Mouse (Mus musculus): ENCODE measurements at regions not wholly inside any gene's neighbourhood (a gene's known extent, or its start where the extent isn't known, plus 50 kb on each side); places are given as distances from the start of the nearest gene placed in this dataset.

DNA sequence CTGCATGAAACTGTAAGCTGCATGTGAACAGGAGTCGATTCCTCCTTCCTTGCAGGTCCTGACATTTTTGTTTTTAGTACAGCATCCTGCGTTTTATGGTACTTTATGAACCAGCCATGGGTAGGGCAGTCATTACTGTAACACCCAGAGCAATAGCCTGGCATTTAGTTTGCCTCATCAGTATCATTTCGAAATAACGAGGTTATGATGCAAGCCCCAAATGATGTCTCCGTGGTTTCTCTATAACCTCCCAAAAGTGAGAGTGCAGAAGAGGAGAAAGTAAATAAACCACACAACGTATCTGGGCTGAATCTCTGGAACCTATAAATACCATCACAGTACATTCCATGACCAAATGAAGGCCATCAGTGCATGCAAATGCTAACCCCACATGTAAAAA is 265.3 kb upstream of the Tenm3 start:
- no peaks in the 10 kb centered on the region for H3K9me3 ChIP-seq (ENCODE audit: control insufficient read depth, insufficient read depth, low read depth, low read length)
- no peak overlapping the region for H3K27ac ChIP-seq (ENCODE audit: insufficient read depth, low read depth, low read length, poor library complexity, severe bottlenecking)
- no peaks in the 10 kb centered on the region for H3K4me1 ChIP-seq (ENCODE audit: control insufficient read depth in 2 of 2, insufficient read depth in 2 of 2, low read length in 2 of 2, poor library complexity in 1 of 2)
- H3K36me3 ChIP-seq (ENCODE audit: control insufficient read depth, insufficient read depth, low read length, poor library complexity, severe bottlenecking) = no peaks in the 10 kb centered on the region
- H3K4me3 ChIP-seq (ENCODE audit: insufficient read depth in 1 of 2, low read depth in 1 of 2, low read length in 2 of 2, poor library complexity in 1 of 2, severe bottlenecking in 1 of 2) = no peak overlapping the region
- H3K9ac ChIP-seq (ENCODE audit: insufficient read depth, low read depth, low read length, poor library complexity, severe bottlenecking) = no peak overlapping the region
- no peak for TF ChIP-seq CHD2 (IDR thresholded peaks at IDR 0.05; ENCODE audit: low read depth, low read length)
- DNase-seq (ENCODE audit: low read depth, low spot score) = no peak
- in situ Hi-C loops (cut with MboI; ENCODE audit: low sequenced_read_pairs in 2 of 2, unreplicated experiment in 2 of 2) = no loop called here

DNA sequence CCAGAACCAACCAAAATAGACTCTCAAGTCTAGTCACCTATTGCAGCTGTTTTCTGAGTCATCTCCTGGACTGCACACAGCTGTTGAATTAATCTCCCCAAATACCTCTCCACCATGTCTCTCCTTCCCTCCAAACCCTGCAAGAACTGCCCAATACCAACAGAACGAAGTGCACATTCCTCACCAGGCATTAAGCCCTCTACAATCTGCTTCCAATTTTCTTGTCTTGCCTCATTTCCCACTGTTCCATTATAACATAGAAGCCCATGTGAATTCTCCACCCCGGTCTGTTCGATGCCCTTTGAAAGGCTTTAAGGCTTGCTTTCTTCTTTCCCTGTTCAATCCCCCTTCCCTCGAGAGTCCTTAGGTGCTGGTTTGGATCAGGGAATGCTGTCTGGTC is 264.9 kb upstream of the Tenm3 start:
- no peak for DNase-seq (ENCODE audit: low read depth, low spot score)
- H3K9ac ChIP-seq (ENCODE audit: insufficient read depth, low read depth, low read length, poor library complexity, severe bottlenecking) = no peak overlapping the region
- H3K4me1 ChIP-seq (ENCODE audit: control insufficient read depth in 2 of 2, insufficient read depth in 2 of 2, low read length in 2 of 2, poor library complexity in 1 of 2) = no peaks in the 10 kb centered on the region
- TF ChIP-seq ZC3H11A (IDR thresholded peaks at IDR 0.05; ENCODE audit: borderline replicate concordance, low read depth, low read length) = no peak
- TF ChIP-seq HCFC1 (IDR thresholded peaks at IDR 0.05; ENCODE audit: borderline replicate concordance, insufficient read depth, low read length) = no peak
- TF ChIP-seq ZNF384 (IDR thresholded peaks at IDR 0.05; ENCODE audit: low read depth, low read length) = no peak
- no peak for TF ChIP-seq MAFK (IDR thresholded peaks at IDR 0.05; ENCODE audit: insufficient read depth, low read depth, low read length)
- no peak for TF ChIP-seq CHD2 (IDR thresholded peaks at IDR 0.05; ENCODE audit: low read depth, low read length)
- in situ Hi-C loops (cut with MboI; ENCODE audit: low sequenced_read_pairs in 2 of 2, unreplicated experiment in 2 of 2) = no loop called here
- H3K4me3 ChIP-seq (ENCODE audit: insufficient read depth in 1 of 2, low read depth in 1 of 2, low read length in 2 of 2, poor library complexity in 1 of 2, severe bottlenecking in 1 of 2) = no peak overlapping the region
- no peak overlapping the region for H3K27ac ChIP-seq (ENCODE audit: insufficient read depth, low read depth, low read length, poor library complexity, severe bottlenecking)
- H3K9me3 ChIP-seq (ENCODE audit: control insufficient read depth, insufficient read depth, low read depth, low read length) = no peaks in the 10 kb centered on the region
- no peaks in the 10 kb centered on the region for H3K36me3 ChIP-seq (ENCODE audit: control insufficient read depth, insufficient read depth, low read length, poor library complexity, severe bottlenecking)

DNA sequence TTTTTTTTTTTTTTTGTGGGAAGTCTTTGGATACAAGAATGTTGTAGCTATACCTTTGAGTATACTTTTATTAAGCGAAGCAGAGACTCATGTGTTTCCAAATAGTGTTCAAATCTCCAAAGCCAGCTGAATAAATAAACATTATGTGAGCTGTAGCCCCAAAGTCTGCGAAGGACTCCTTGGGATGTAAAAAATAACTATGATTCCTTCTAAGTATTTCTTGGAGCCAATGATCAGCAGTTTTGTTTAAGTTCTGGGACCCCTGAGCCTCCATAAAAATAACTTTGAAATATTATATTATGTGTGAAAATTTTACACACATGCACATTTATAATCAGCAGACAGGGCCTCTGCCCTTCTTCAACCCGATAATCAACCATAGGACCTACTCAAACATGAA is 262.8 kb upstream of the Tenm3 start:
- no peaks in the 10 kb centered on the region for H3K9me3 ChIP-seq (ENCODE audit: control insufficient read depth, insufficient read depth, low read depth, low read length)
- H3K27ac ChIP-seq (ENCODE audit: insufficient read depth, low read depth, low read length, poor library complexity, severe bottlenecking) = no peak overlapping the region
- H3K9ac ChIP-seq (ENCODE audit: insufficient read depth, low read depth, low read length, poor library complexity, severe bottlenecking) = no peak overlapping the region
- no peak for TF ChIP-seq CHD2 (IDR thresholded peaks at IDR 0.05; ENCODE audit: low read depth, low read length)
- no peak for TF ChIP-seq MAFK (IDR thresholded peaks at IDR 0.05; ENCODE audit: insufficient read depth, low read depth, low read length)
- no peak for TF ChIP-seq ZC3H11A (IDR thresholded peaks at IDR 0.05; ENCODE audit: borderline replicate concordance, low read depth, low read length)
- no peak for TF ChIP-seq HCFC1 (IDR thresholded peaks at IDR 0.05; ENCODE audit: borderline replicate concordance, insufficient read depth, low read length)
- TF ChIP-seq ZNF384 (IDR thresholded peaks at IDR 0.05; ENCODE audit: low read depth, low read length) = no peak
- in situ Hi-C loops (cut with MboI; ENCODE audit: low sequenced_read_pairs in 2 of 2, unreplicated experiment in 2 of 2) = no loop called here
- DNase-seq (ENCODE audit: low read depth, low spot score) = no peak
- H3K4me3 ChIP-seq (ENCODE audit: insufficient read depth in 1 of 2, low read depth in 1 of 2, low read length in 2 of 2, poor library complexity in 1 of 2, severe bottlenecking in 1 of 2) = no peak overlapping the region
- no peaks in the 10 kb centered on the region for H3K4me1 ChIP-seq (ENCODE audit: control insufficient read depth in 2 of 2, insufficient read depth in 2 of 2, low read length in 2 of 2, poor library complexity in 1 of 2)
- no peaks in the 10 kb centered on the region for H3K36me3 ChIP-seq (ENCODE audit: control insufficient read depth, insufficient read depth, low read length, poor library complexity, severe bottlenecking)

DNA sequence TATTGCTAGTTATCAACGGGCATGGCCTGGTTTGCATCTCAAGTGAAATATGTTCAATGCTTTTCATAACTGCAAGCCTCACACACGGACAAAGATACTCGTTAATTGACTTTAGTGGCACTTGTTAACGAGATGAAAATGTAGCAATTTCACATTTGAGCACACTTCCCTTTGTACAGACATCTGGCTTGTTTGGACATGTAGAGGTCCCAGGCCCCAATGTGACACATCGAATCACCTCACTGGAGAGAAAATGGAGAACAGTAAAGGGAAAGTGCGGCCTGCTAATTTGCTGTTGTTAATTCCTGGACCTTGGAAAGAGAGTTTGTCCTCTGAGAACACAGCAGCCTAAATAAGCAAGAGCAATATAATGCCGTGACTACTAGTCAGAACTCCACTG is 257.4 kb upstream of the Tenm3 start:
- Histone ChIP-seq H3K4me1 (ENCODE audit: control insufficient read depth in 2 of 2, insufficient read depth in 2 of 2, low read length in 2 of 2, poor library complexity in 1 of 2) (no peaks in the 10 kb centered on the region), H3K9ac (ENCODE audit: insufficient read depth, low read depth, low read length, poor library complexity, severe bottlenecking) (no peak overlapping the region), H3K27ac (ENCODE audit: insufficient read depth, low read depth, low read length, poor library complexity, severe bottlenecking) (no peak overlapping the region), H3K36me3 (ENCODE audit: control insufficient read depth, insufficient read depth, low read length, poor library complexity, severe bottlenecking) (no peaks in the 10 kb centered on the region), H3K9me3 (ENCODE audit: control insufficient read depth, insufficient read depth, low read depth, low read length) (no peaks in the 10 kb centered on the region), H3K4me3 (ENCODE audit: insufficient read depth in 1 of 2, low read depth in 1 of 2, low read length in 2 of 2, poor library complexity in 1 of 2, severe bottlenecking in 1 of 2) (no peak overlapping the region)
- no peak for DNase-seq (ENCODE audit: low read depth, low spot score)
- in situ Hi-C loops (cut with MboI; ENCODE audit: low sequenced_read_pairs in 2 of 2, unreplicated experiment in 2 of 2) = no loop called here
- TF ChIP-seq ZC3H11A (IDR thresholded peaks at IDR 0.05; ENCODE audit: borderline replicate concordance, low read depth, low read length) = no peak
- no peak for TF ChIP-seq MAFK (IDR thresholded peaks at IDR 0.05; ENCODE audit: insufficient read depth, low read depth, low read length)
- no peak for TF ChIP-seq CHD2 (IDR thresholded peaks at IDR 0.05; ENCODE audit: low read depth, low read length)
- no peak for TF ChIP-seq ZNF384 (IDR thresholded peaks at IDR 0.05; ENCODE audit: low read depth, low read length)
- TF ChIP-seq HCFC1 (IDR thresholded peaks at IDR 0.05; ENCODE audit: borderline replicate concordance, insufficient read depth, low read length) = no peak

DNA sequence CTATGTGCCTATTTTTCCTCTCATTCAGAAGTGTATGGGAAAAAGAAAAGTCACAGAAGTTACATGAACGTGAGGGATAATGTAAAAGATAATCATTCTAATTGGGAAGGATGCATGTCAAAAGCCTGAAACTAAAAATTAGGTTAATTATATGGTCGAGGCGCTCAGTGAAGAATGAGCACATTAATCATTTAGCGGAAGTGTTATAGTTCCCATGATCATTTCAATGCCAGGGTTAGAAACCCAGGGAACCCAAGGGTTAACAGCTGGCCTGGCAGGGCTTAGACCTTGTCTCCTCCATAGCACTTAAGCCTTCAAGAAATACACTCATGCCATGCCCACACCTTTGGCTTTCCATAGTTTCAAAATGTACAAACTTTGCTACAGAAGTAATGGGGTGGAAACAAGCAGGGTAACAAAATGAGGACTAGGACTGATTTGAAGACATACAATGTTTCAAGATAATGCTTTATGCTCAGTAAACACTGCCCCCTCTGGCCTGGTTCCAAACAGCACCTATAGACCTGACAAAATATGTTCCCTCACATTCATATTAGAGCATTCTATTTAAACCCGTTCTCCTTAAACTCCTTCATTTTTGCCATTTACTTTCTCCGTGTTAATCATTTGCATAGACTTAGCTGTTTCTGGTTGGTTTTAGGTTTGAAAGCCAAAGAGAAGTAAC is 240.6 kb upstream of the Tenm3 start:
- H3K27ac ChIP-seq (ENCODE audit: insufficient read depth, low read depth, low read length, poor library complexity, severe bottlenecking) = no peak overlapping the region
- H3K4me1 ChIP-seq (ENCODE audit: control insufficient read depth in 2 of 2, insufficient read depth in 2 of 2, low read length in 2 of 2, poor library complexity in 1 of 2) = no peaks in the 10 kb centered on the region
- no peaks in the 10 kb centered on the region for H3K36me3 ChIP-seq (ENCODE audit: control insufficient read depth, insufficient read depth, low read length, poor library complexity, severe bottlenecking)
- H3K9ac ChIP-seq (ENCODE audit: insufficient read depth, low read depth, low read length, poor library complexity, severe bottlenecking) = no peak overlapping the region
- TF ChIP-seq MAFK (IDR thresholded peaks at IDR 0.05; ENCODE audit: insufficient read depth, low read depth, low read length) (no peak), ZNF384 (IDR thresholded peaks at IDR 0.05; ENCODE audit: low read depth, low read length) (no peak), HCFC1 (IDR thresholded peaks at IDR 0.05; ENCODE audit: borderline replicate concordance, insufficient read depth, low read length) (no peak), ZC3H11A (IDR thresholded peaks at IDR 0.05; ENCODE audit: borderline replicate concordance, low read depth, low read length) (no peak), CHD2 (IDR thresholded peaks at IDR 0.05; ENCODE audit: low read depth, low read length) (no peak)
- in situ Hi-C loops (cut with MboI; ENCODE audit: low sequenced_read_pairs in 2 of 2, unreplicated experiment in 2 of 2) = no loop called here
- DNase-seq (ENCODE audit: low read depth, low spot score) = no peak
- H3K9me3 ChIP-seq (ENCODE audit: control insufficient read depth, insufficient read depth, low read depth, low read length) = no peaks in the 10 kb centered on the region
- H3K4me3 ChIP-seq (ENCODE audit: insufficient read depth in 1 of 2, low read depth in 1 of 2, low read length in 2 of 2, poor library complexity in 1 of 2, severe bottlenecking in 1 of 2) = no peak overlapping the region
